In the genomic region with DNA sequence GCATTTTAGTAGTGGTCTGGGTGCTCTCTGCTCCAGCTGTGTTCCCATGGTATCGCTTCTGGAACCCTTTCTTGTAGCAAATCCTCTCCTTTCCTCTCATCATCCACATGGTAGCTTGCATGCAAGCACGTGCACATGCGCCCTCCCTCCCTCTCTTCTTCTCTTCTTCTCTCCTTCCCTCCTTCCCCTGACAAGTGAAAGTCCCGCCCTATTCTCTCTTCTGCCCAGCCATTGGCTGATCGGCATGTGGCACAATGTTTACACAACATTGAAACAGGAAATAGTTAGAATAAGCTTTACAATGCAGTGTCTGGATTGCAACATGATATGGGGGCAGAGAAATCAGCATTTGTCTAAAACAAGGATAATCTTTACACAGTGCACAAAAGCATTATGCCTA, we compare ENCODE assay signal across 18 mouse cellular contexts. TPM values are rescaled to one million over a fixed set of nuclear protein-coding genes. Genes with fewer than 3 reads are reported as not detected.
DNase-seq lines count a peak whose midpoint lies in the region; ATAC-seq and TF ChIP-seq lines count a peak whose summit lies in the region.
"Had no signal": no experiment of that assay in that cellular context is flagged by ENCODE, and none has a peak within 500 bp of the region (broad histone marks: within the 10 kb centered on the region; RNA-seq: fewer than 3 reads in every experiment).

No protein-coding gene starts in this region.

- H3K4me2 ChIP-seq in hindbrain, embryonic 11.5 days (replicated peaks; ENCODE audit: low read depth, low read length) = no peak overlapping the region
- H3K4me2 ChIP-seq: hindbrain, embryonic 13.5 days; limb, embryonic 15.5 days; midbrain, embryonic 11.5 days had no signal

- no peak for TF ChIP-seq CTCF in lung, adult 2 months (IDR thresholded peaks at IDR 0.05; ENCODE audit: insufficient read depth, low read length)

- no peaks in the 10 kb centered on the region for H3K36me3 ChIP-seq in hindbrain, embryonic 11.5 days (ENCODE audit: control insufficient read depth, insufficient read depth, low read length)
- H3K36me3 ChIP-seq: hindbrain, embryonic 13.5 days; limb, embryonic 15.5 days had no signal

- no peak overlapping the region for H3K27ac ChIP-seq in hindbrain, embryonic 11.5 days (ENCODE audit: low read depth, low read length)
- H3K27ac ChIP-seq: hindbrain, embryonic 13.5 days; layer of hippocampus, adult 2 months; limb, embryonic 15.5 days had no signal

- ATAC-seq in hindbrain, embryonic 11.5 days (ENCODE audit: low FRiP score) = no peak
- ATAC-seq: forebrain, embryonic 16.5 days had no signal

- H3K9me3 ChIP-seq in hindbrain, embryonic 11.5 days (ENCODE audit: control insufficient read depth, low read length) = no peaks in the 10 kb centered on the region
- H3K9me3 ChIP-seq: hindbrain, embryonic 13.5 days; limb, embryonic 15.5 days had no signal

- peak overlapping the region; percentile 36 for H3K4me3 ChIP-seq in lung, adult 2 months (replicated peaks; ENCODE audit: extremely low read depth, low read depth, low read length)
- no peak overlapping the region for H3K4me3 ChIP-seq in hindbrain, embryonic 11.5 days (ENCODE audit: low read depth, low read length)
- H3K4me3 ChIP-seq: erythroblast, embryonic 14.5 days; hindbrain, embryonic 13.5 days; layer of hippocampus, adult 2 months; limb, embryonic 15.5 days had no signal

- no peak overlapping the region for H3K9ac ChIP-seq in hindbrain, embryonic 11.5 days (ENCODE audit: low read depth, low read length)
- H3K9ac ChIP-seq: hindbrain, embryonic 13.5 days; limb, embryonic 15.5 days had no signal

- DNase-seq in lung, adult 2 months = no peak
- no peak for DNase-seq in lung, postnatal 14 days
- peak; percentile 49 for DNase-seq in induced T-regulatory cell, adult 2 months (ENCODE audit: low read depth)
- peak; percentile 53 for DNase-seq in lung, postnatal 36 days
- no peak for DNase-seq in hindbrain, embryonic 11.5 days (ENCODE audit: low spot score)
- no peak for DNase-seq in right cerebral cortex, postnatal 36 days (ENCODE audit: low spot score in 2 of 2)
- no peak for DNase-seq in heart, adult 11 months
- DNase-seq: adrenal gland, adult 8-10 months; cerebellum, adult 9-10 months; gastrocnemius, postnatal 14 days; kidney, adult 8-10 months had no signal

- 47% methylated on average over 5 of the region's 5 CpGs for WGBS in lung, adult 2 months
- 67% methylated on average over 5 of the region's 5 CpGs for WGBS in hindbrain, embryonic 11.5 days

- H3K27me3 ChIP-seq in hindbrain, embryonic 11.5 days (ENCODE audit: control insufficient read depth, insufficient read depth, low read length) = no peaks in the 10 kb centered on the region
- H3K27me3 ChIP-seq: limb, embryonic 15.5 days had no signal

- H3K4me1 ChIP-seq in lung, adult 2 months (ENCODE audit: control insufficient read depth, insufficient read depth, low read length) = no peaks in the 10 kb centered on the region
- H3K4me1 ChIP-seq in hindbrain, embryonic 11.5 days (replicated peaks; ENCODE audit: control insufficient read depth, insufficient read depth, low read length) = no peaks in the 10 kb centered on the region
- H3K4me1 ChIP-seq: hindbrain, embryonic 13.5 days; limb, embryonic 15.5 days had no signal

- no peak for TF ChIP-seq POLR2A in lung, adult 2 months (IDR thresholded peaks at IDR 0.05; ENCODE audit: borderline replicate concordance, extremely low read depth, low read depth, low read length)

RNA-seq across cellular contexts. Expression of a gene that starts 10.9 kb away (rescaled TPM):
- polyA plus RNA-seq in lung, adult 2 months (2012; rRNA removed) = 0.14 and 0.24 TPM in 2 replicates
- polyA plus RNA-seq in hindbrain, embryonic 11.5 days (2014; fragmentation: Nextera tagmentation; extraction: Ambion mirVana) = not detected in 2 replicates
- polyA plus RNA-seq: erythroblast, embryonic 14.5 days; heart, embryonic 14.5 days; limb, embryonic 15.5 days had no signal

RNA-seq across cellular contexts. Expression of a gene that starts 11.3 kb away (rescaled TPM):
- 78.5 TPM in 2 replicates for polyA plus RNA-seq in lung, adult 2 months (2012; rRNA removed)
- polyA plus RNA-seq in hindbrain, embryonic 11.5 days (2014; fragmentation: Nextera tagmentation; extraction: Ambion mirVana) = 31.2 and 39.3 TPM in 2 replicates

RNA-seq across cellular contexts. Expression of a gene that starts 14.1 kb away (rescaled TPM):
- polyA plus RNA-seq in lung, adult 2 months (2012; rRNA removed) = 7.6 and 7.7 TPM in 2 replicates
- 2.4 and 3.1 TPM in 2 replicates for polyA plus RNA-seq in hindbrain, embryonic 11.5 days (2014; fragmentation: Nextera tagmentation; extraction: Ambion mirVana)

RNA-seq across cellular contexts. Expression of a gene that starts 18.7 kb away (rescaled TPM):
- polyA plus RNA-seq in lung, adult 2 months (2012; rRNA removed) = 286 and 410 TPM in 2 replicates
- 36.8 and 49.5 TPM in 2 replicates for polyA plus RNA-seq in hindbrain, embryonic 11.5 days (2014; fragmentation: Nextera tagmentation; extraction: Ambion mirVana)

RNA-seq across cellular contexts. Expression of a gene that starts 33.6 kb away (rescaled TPM):
- polyA plus RNA-seq in lung, adult 2 months (2012; rRNA removed) = 75.7 and 88.1 TPM in 2 replicates
- 17.4 and 19.9 TPM in 2 replicates for polyA plus RNA-seq in hindbrain, embryonic 11.5 days (2014; fragmentation: Nextera tagmentation; extraction: Ambion mirVana)

Comparison
In these comparisons a context has a peak if more than half of its experiments do, and no peak if none do; other contexts are left out.
1. DNase-seq: peak in induced T-regulatory cell, adult 2 months (single experiment) and lung, postnatal 36 days (single experiment); none in lung, adult 2 months (single experiment), lung, postnatal 14 days (single experiment), hindbrain, embryonic 11.5 days (single experiment), right cerebral cortex, postnatal 36 days (0 of 2) and heart, adult 11 months (single experiment).